Mouse (Mus musculus) kidney, adult 8-10 months (tissue): ENCODE measurements around the gene BC049352.
A peak's percentile ranks its signal among the peaks of the same experiment; 100 is the strongest.

Experiments used
- DNase-seq, 2 experiments: peaks; one replicate each; pipeline ENCODE4 v3.0.0; 2022

Gene BC049352

GRCm38 (mm10) chr9:45251281-45251680 lies 69.5 kb downstream of the BC049352 start:
- no peak for DNase-seq

DNA sequence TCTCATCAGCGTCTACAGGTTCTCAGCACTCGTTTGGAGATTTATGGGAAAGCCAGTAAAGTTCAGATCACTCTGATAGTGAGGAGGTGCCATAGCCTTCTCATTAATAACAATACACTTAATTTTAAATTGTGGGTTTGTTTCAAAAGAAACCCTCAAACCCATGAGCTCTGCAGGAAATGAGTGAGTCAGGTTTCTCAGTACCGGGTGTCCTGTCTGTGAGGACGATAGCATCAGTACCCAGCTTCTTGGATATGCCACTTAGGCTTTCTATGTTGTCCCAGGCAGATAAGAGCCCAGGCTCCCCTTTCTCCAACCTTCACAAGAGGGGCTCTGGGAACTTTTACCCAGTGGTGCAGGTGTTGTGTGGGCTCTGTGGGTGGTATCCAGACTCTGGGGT lies 70.2 kb downstream of the BC049352 start:
- DNase-seq, result no peak

GRCm38 (mm10) chr9:45252395-45252794 lies 70.6 kb downstream of the BC049352 start:
- no peak for DNase-seq

DNA sequence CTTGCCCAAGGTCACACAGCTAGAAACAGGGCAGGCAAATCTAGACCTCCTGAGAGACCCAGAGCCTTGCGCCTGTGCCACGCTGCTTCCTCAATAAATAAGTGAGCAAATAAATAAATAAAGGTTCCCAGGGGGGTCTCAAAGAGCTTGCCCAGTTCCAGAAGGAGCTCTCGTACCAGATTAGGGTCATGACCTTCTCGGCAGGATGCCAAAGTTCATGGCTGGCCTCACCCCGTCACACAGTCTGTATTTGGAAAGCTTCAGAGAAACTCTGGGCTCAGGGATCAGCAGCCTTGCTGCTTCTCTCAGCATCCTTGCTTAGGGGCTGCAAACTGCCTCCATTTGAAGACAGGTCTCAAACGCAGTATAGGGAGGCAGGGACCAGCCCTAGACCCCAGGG lies 72.2 kb downstream of the BC049352 start:
- peak in 1 of 2 experiments; percentile 36 for DNase-seq

DNA sequence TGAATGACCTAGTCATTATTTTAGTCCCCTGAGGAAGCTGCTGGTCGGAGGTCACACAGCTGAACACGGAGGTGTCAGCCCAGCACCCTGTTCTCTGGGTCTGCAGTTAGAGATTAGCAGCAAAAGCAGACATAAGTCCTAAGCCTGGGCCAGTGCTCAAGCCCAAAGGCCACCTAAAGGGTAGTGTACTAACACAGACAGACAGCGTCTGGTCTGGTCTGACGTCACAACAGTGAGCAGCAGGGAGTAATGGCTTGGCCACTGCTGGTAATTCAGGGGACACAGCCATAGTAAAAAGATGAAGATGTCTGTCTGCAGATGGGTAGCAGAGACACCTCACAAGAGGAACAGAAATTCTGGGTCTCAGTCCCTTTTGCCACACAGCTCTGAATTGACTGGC lies 72.8 kb downstream of the BC049352 start:
- DNase-seq, result no peak

GRCm38 (mm10) chr9:45255431-45255830 lies 73.6 kb downstream of the BC049352 start:
- peak; percentile 24 to 29 for DNase-seq

DNA sequence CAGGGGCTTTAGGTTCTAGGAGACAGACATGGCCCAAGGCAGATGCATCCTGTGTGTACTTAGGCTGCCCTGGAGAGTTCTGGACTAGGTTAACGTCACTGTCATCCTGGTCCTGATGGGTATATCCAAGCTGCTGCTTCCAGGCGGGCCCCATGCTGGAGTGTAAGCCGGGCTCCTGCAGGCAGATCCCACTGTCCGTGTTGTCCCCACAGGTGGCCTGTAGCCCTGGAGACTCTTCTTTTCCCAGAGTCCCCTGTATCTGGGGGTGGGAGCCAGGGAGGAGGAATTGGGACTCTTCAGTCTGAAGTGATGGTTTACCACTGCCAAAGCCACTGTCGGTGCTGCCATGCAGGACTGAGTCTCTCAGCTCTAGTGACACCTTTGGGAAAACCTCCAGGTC lies 74.2 kb downstream of the BC049352 start:
- no peak for DNase-seq

GRCm38 (mm10) chr9:45259065-45259464 lies 77.3 kb downstream of the BC049352 start:
- DNase-seq, result no peak

DNA sequence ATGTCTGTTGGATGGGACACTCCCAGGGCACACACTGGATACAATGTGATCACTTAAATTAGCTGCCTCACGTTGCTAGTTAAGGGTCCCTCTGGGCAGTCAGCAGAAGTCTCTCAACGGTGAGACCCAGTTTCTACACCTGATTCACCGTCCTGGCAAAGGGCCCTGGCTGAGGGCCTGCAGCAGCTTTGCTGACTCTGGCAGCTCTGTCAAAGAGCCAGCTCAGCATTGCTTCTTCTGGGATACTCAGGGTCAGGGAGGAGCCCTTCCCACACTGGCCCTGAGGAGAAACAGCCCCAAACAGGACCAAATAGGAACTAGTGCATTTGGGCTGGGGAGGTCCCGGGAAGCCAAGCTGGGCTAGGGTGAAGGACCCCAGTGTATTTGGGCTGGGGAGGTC lies 79.7 kb downstream of the BC049352 start:
- DNase-seq, result peak; percentile 72 to 76

DNA sequence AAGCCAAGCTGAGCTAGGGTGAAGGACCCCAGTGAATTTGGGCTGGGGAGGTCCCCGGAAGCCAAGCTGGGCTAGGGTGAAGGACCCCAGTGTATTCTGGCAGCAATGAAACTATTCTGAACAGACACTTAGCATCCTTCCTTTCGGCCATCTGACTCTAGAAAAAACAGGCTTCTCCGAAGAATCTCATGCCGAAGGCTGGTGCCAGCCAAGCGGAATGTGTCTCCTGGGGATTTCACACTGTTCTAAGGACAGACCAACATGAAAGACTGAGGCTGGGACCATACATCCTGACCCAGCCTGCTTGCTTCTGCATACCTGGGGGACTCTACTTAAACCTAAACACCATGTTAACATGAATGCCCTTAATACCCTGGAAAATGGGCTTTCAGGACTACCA lies 80.1 kb downstream of the BC049352 start:
- DNase-seq, result no peak

DNA sequence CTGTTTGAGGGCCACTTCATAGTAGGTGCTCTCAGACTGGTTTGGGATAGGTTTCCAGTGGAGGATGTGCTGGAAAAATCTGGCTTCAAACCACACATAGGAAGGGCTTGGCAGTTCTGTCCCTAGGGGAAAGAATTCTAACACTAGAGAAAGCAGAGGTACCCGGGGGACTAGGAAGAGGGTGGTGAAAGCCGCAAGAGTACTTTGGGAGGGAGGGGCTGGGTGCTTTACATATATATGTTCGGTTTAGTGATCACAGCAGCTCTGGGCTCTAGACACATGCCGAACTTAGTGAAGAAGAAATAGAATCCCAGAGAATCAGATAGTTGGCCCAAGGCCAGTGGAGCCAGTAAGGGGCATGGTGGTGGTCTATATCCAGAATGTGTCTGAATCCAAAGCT lies 85.3 kb downstream of the BC049352 start:
- DNase-seq, result no peak

DNA sequence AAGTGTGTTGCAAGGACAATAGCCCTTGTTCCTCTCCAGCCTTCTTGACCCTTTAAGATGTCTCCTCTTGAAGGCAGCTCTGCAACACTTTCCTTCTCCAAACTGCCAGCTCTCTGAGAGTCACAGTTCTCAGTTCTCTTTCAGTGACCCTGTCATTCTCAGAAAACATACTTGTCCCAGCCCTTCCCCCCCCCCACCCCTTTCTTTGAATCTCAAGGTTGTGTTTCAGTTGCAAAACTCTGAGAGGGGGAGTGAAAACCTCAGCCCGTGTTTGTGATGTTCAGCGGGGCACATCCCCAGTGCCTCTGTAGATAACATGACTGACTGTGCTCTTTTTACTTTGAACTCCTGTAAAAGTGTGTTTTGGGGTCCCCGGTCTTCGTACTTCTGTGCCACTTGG lies 86.3 kb downstream of the BC049352 start:
- DNase-seq, result no peak

GRCm38 (mm10) chr9:45268597-45269325 lies 87.0 kb downstream of the BC049352 start, which contains the start of gene Il10ra:
Gene Il10ra, minus strand, starts transcription at chr9:45269149.
- DNase-seq, result peak; percentile 42 to 63

DNA sequence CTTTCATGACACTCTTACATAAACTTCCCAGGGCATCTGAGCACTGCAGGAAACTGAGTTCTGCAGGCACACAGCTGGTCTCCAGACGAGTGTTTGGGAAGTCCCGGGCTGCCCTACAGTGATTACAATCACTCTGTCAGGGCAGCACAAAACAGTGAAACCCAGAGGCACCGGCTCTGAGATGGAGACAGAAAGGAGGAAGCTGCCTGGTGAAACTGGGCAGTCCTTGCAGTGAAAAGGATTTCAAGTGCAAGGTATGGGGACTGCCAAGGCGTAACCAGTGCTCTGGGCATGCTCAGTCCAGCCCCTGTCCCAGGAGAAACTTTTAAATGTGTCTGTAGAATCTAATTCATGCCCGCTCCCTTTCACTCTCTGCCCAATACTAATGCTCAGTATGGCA lies 90.4 kb downstream of the BC049352 start:
- no peak for DNase-seq

GRCm38 (mm10) chr9:45274218-45274617 lies 92.4 kb downstream of the BC049352 start:
- no peak for DNase-seq

- DNase-seq, result no peak
Measured at GRCm38 (mm10) chr9:45274635-45275034, 92.8 kb downstream of the BC049352 start.

GRCm38 (mm10) chr9:45280059-45280458 lies 98.3 kb downstream of the BC049352 start:
- DNase-seq, result no peak

DNA sequence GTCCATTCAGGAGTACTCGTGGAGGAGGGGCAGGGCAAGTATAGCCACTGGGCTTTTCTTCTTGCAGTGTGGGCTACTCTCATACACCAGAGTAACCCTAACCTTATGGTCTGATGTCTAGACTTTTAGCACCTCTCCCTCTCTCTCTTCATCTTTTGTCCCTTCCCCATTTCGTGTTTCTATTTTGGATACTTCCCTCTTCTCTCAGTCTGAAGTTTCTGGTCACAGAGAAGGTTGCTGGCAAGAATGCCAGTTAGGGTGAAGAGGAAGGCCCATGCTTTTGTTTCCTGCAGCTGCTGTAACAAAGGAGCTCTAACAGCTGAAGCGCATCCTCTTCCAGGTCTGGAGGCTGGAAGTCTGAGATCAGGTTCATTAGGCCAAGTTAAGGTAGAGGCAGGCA lies 99.1 kb downstream of the BC049352 start:
- DNase-seq, result no peak

GRCm38 (mm10) chr9:45282466-45282865 lies 100.7 kb downstream of the BC049352 start:
- no peak for DNase-seq

- DNase-seq, result no peak
Measured at GRCm38 (mm10) chr9:45291481-45292168, 109.8 kb downstream of the BC049352 start.

GRCm38 (mm10) chr9:45294210-45295011 lies 112.6 kb downstream of the BC049352 start:
- DNase-seq, result no peak

DNA sequence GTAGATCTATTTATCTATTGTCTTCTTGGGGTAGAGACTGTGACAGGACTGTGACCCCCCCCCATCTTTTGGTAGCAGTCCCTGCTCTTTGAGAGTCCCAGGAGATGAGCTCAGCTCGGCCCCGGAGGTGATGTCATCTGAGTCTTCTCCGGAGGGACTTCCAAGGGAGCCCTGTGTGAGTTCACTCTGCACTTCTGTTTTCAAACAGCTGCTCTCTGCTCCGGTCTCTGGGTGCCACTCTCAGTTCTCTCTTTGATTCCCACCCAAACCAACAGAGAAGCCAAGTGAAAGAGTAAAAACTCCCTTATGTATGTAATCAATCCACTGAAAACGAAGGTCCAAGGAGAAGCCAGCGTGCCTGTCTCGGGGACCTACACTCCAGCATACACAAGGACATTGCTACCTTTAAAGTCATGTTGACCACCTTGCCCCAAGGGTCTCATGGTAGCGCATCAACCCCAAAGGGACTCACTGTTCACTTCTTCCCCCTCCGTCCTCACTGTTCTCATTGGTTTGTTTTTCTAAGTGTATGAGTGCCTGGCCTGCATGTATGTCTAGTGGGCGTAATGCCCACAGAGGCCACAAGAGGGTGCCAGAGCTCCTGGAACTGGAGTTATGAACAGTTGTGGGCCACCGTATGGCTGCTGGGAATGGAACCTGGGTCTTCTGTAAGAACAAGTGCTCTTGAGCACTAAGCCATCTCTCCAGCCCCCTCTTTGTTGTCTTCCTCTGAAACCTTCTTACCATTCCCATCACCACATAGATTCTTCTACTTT lies 117.6 kb downstream of the BC049352 start:
- peak in 1 of 2 experiments; percentile 55 for DNase-seq
